Mouse (Mus musculus) MEL-GATA-1-ER (cell line): Measurements from ENCODE around the gene Cacnb1.

ENCODE experiments used
- DNase-seq: peaks from one replicate; pipeline ENCODE4 v3.0.0-alpha.2; 2012; ENCODE audit warnings: low read depth; ENCODE audit errors: extremely low read depth

The Cacnb1 gene

DNA sequence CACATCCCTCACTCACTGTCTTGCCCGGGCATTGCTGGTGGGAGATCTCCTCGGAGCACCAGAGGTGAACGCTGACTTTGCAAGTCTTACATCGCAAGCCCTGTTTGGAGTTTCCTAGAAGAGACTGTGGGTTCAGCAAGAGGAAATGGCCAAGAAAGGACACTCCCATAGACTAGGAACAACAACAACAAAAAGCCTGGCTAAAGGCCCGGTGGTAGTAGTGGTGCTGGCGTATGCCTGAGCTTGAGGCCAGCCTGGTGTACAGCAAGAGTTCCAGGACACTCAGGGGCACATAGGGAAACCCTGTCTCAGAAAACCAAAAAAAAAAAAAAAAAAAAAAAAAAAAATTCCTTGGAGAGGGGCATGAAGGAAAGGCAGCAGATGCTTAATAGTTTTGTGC is 19.9 kb upstream of the Cacnb1 start:
- no peak for DNase-seq

DNA sequence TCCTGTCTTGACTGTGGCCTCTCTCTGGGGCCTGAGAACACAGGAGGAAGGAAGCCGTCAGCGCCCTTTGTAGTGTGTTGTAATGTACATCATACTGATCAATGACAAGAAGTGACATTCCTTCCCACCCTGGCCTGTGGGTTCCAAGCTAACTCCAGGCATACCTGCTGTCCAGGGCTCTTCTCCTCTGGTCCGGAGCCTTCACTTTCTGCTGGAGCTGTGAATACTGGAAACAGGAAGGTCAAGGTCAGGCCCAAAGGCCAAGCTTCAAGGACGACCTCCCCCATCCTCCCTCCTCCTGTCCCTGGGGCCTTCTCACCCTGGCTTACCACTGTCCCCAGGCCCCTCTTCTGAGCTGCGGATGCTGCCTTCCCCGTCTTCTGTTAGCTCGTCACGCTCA is 18.1 kb upstream of the Cacnb1 start:
- DNase-seq: no peak

DNA sequence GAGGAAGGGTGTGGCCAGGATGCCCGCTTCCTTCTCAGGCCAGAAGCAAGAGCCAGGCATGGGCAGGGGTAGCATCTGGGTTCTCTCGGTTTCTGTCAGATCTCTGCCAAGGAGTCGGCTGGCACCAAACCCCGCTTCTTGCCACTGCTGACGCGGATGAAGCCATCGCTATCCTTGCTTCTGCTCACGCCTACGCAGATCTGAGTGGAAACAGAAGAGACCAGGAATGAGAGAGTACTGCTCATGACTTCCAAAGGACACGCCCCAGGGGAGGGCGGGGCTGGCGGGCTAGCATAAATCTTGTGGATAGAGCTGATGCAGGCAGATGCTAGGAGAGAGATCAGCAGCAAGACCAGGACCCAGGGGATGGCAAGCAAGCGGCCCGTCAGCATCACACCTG is 15.0 kb upstream of the Cacnb1 start:
- DNase-seq: no peak

DNA sequence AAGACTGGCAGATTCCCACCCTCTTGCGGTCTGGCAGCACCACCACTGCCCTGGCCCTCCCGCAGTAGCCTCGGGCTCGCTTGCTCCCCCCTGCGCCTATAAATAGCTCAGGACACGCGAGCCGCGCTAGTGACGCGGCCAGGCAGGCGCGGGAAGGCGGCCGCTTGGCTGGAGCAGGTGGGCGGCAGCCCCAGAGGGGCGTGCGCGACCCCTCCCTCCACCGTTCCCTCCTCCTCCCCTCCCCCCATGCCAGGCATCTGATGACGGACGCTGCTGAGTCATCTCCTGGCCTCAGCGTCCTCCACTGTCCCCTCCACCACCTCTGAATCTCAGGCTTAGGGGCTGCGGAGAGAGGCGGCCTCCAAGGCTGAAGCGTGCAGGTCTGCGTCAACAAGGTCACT is 13.1 kb upstream of the Cacnb1 start:
- DNase-seq: no peak

DNA sequence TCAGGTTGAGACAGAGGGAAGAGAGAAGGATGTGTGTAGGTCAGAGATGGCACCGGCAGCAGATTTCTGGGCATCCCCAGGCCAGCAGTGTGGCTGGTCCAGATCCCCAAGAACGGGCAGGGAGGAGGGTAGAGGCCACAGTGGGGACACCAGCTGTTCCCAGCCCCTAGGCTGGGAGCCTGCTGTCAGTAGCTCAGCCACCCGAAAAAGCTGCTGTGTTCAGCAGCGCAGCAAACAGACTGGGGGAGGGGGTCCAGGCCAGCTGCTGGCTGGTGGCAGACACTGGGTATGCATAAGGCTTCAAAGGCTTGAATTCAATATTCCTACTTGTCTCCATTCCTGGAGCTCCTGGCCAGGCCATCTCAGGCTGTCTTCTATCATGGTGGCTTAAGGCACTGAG is 12.0 kb upstream of the Cacnb1 start:
- no peak for DNase-seq

DNA sequence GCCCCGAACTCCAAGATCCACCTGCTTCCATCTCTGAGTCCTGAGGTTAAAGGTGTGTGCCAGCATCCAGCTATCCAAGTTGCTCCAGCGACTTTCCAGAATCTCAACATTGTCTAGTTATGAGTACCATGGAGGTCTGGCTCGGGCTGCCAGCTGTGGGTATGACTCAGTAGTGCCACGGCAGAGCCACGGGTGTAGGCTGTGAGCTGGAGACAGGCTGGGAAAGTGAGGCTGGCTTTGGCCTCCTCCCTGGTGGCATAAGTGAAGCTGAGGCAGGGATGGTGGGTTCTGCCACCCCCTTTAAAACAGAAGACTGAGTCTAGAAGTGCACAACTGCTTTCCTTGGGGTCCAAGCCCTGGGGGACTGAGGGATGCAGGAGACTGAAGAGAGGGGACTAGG is 11.2 kb upstream of the Cacnb1 start:
- no peak for DNase-seq

GRCm38 (mm10) chr11:98031443-98031770 is 8.6 kb upstream of the Cacnb1 start:
- DNase-seq: no peak

DNA sequence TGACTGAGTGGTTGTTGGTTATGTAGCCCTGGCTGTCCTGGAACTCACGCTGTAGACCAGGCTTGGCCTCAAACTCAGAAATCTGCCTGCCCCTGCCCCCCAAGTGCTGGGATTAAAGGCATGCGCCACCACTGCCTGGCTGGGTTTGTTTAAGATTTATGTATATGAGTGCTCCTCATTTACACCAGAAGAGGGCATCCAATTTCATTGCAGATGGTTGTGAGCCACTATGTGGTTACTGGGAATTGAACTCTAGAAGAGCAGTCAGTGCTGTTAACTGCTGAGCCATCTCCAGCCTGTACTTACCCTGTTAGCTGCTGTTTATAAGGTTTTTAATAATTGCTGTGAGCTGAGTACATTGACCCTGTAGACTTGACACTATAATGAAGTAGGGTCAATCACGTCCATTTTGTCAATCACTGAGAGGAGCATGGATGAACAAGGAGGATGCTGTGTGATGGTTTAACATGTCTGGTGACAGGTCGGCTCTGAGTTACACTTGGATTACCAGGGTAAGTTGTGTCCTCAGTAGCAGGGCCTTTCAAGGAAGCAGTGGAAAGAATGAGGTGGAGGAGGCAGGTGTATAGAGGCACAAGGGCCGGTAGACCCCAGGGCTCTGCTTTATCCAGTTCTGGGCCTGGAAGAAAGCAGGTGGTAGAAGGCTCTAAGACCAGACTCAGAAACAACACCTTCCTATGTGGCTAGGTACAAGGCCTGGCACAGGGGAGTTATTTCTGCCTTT is 8.0 kb upstream of the Cacnb1 start:
- no peak for DNase-seq

- DNase-seq: no peak
Measured at GRCm38 (mm10) chr11:98027785-98028184, 5.0 kb upstream of the Cacnb1 start.

DNA sequence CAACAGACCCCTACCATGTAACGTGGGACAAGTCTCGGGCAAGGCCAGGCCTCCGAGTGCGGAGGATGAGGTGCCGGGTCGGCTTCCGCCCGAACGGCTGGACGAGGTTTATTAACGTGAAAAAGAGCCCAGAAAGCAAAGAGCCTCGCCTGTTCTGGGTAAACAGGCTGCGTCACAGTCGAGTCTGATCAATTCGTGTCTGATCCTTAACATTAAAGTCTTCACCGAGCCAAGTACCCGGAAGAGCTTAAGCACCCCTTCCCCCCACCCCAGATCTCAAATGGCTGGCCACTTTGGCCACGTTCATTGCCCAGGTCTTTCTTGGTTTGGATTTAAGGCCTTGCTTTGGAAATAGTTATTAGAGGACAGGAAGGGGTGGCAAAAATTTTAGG is 4.5 kb upstream of the Cacnb1 start:
- no peak for DNase-seq

- DNase-seq: peak; percentile 74
Measured at GRCm38 (mm10) chr11:98026570-98027296, 3.9 kb upstream of the Cacnb1 start, which contains the start of gene Rpl19. Rpl19 (plus strand) TSS chr11:98026710.

DNA sequence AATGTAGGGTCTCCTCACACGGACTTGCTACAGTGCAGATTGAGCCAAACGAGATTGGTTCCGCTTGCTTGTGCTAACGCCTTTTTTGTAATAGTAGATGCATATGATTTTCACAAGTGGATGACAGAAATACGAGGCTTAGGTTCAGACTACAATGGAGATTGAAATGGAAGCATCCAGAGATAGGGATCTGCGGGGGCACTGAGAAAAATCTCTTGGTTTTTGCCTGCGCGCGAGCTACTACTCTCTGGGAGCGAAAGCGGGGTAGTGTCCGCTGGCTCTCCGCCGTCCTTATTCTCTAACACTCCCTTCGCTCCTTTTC is 3.4 kb upstream of the Cacnb1 start:
- DNase-seq: no peak

DNA sequence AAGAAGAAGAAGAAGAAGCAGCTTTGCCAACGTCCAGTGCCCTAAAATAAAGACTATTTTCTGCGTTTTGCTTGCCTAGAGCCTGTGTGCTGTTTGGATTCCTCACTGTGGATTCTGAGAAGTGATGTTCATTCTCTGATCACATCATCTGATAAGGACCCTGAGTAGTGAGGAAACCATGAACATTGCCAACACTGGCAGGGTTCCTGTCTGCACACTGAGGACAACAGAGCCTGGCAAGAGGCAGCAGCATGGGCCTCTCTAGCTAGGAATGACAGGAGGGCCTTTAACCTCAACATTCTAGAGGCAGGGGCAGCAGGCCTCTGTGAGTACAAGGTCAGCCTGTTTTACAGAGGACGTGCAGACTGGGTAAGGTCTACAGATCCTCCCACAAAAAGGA is 1.7 kb upstream of the Cacnb1 start:
- DNase-seq: no peak

- DNase-seq: no peak
Measured at GRCm38 (mm10) chr11:98022253-98022554, 630 bp downstream of the Cacnb1 start.

- DNase-seq: no peak
Measured at GRCm38 (mm10) chr11:98021565-98022252, 1.1 kb downstream of the Cacnb1 start.

DNA sequence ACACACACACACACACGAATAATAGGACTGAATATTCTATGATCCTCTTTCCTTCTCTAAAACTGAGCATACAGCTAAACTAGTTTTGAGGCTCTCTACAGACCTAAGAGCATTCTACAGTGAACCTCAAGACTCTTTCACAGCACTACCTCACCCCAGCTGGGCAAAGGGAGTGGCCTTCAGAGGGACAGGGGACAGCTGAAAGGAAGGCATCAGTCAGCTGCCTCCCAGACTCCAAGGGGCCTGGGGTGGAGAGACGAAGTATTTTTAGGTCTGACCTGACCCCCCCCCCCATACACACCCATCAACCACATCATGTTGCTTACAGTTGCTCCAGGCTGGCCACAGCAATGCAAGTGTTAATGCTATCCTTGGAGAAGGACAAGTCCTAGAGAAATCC is 1.7 kb downstream of the Cacnb1 start:
- no peak for DNase-seq

DNA sequence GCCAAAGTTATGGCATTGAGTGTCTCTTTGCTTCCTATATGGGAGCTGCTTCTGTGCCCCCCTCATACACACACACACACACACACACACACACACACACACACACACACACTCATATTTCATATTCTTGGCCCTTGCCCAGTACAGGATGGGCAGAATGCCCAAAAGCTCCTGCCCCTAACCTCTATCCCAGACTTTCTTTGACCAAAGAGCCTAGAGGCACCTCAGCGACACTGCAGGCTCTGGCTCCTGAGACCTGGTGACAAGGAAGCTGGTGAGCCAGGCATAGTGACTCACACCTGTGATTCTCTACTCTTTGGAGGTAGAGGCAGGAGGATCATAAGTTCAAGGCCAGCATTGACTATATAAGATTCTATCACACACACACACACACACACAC is 2.1 kb downstream of the Cacnb1 start:
- no peak for DNase-seq

GRCm38 (mm10) chr11:98019883-98020610 is 2.8 kb downstream of the Cacnb1 start:
- no peak for DNase-seq

DNA sequence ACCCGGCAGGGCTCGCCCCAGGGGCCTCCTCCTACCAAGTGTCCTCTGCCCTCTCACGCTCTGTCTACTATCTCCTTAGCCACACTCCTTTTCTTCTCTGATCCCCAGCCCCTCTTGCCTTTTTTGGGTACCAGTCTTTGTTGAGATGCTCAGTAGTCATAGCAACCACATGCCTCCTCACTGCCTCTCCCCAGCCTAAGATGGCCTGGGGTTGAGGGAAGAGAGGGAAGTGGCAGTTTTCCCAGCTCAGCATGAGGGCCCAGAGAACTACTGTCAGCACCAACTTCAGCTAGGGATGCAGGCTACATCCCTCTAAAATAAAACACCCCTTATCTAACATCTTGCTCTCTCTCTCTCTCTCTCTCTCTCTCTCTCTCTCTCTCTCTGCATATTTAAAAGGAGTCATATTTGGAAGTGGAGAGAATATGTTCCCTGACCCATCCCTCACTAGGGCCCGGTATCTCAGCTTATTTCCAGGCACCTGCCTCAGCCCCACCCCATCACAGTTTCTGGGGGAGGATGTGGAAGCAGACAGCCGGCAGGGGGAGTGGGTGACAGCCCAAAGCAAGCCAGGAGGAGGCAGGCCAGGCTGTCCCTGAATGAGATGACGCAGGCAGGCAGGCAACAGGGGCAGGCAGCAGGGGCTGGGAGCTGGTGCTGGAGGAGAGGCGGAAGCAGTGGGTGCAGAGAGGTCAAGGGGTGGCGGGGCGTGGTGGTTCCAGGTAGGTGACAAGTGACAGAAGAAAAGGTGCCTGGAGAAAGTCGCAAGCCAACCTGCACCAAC is 3.8 kb downstream of the Cacnb1 start:
- no peak for DNase-seq

- no peak for DNase-seq
Measured at GRCm38 (mm10) chr11:98018222-98018621, 4.6 kb downstream of the Cacnb1 start.

- DNase-seq: no peak
Measured at GRCm38 (mm10) chr11:98016824-98017223, 6.0 kb downstream of the Cacnb1 start.
